Mouse (Mus musculus): ENCODE results near the gene Sbno1. TPM values are rescaled to one million over a fixed set of nuclear protein-coding genes. Genes with fewer than 3 reads are reported as not detected.

Gene Sbno1
- polyA plus RNA-seq, 1 experiment from 2014 or later: 88.6 TPM

GRCm38 (mm10) chr5:124432398-124433012 is 6.7 kb upstream of the Sbno1 start:
- Histone ChIP-seq H3K9me3 (ENCODE audit: low read depth, low read length) (no peaks in the 10 kb centered on the region), H3K9ac (no peak overlapping the region), H3K36me3 (ENCODE audit: insufficient read depth) (no peaks in the 10 kb centered on the region), H3K4me3 (ENCODE audit: low read depth, low read length) (no peak overlapping the region), H3K4me1 (ENCODE audit: insufficient read depth) (no peaks in the 10 kb centered on the region), H3K4me2 (no peak overlapping the region), H3K27me3 (ENCODE audit: insufficient read depth, low read length) (no peaks in the 10 kb centered on the region), H3K27ac (ENCODE audit: low read depth) (no peak overlapping the region)
- DNase-seq (peak; percentile 84), ATAC-seq (ENCODE audit: insufficient read depth) (peak; percentile 79)
- TF ChIP-seq CTCF (IDR thresholded peaks at IDR 0.05; ENCODE audit: low read depth): peak; percentile 87

GRCm38 (mm10) chr5:124426475-124427071 is 772 bp upstream of the Sbno1 start:
- no peaks in the 10 kb centered on the region for H3K9me3 ChIP-seq (ENCODE audit: low read depth, low read length)
- ATAC-seq (ENCODE audit: insufficient read depth) (no peak), DNase-seq (no peak)
- H3K27ac ChIP-seq (ENCODE audit: low read depth): peak overlapping the region; percentile 84; the same call in 1 of the 2 replicates
- peak overlapping the region; percentile 99 for H3K4me3 ChIP-seq (ENCODE audit: low read depth, low read length)
- TF ChIP-seq CTCF (IDR thresholded peaks at IDR 0.05; ENCODE audit: low read depth): no peak
- H3K9ac ChIP-seq: peak overlapping the region; percentile 87; the same call in 1 of the 2 replicates
- 81% methylated on average over 10 of the region's 10 CpGs for WGBS
- H3K4me2 ChIP-seq: peak overlapping the region; percentile 58
- H3K4me1 ChIP-seq (ENCODE audit: insufficient read depth): no peaks in the 10 kb centered on the region
- H3K27me3 ChIP-seq (ENCODE audit: insufficient read depth, low read length): no peaks in the 10 kb centered on the region
- H3K36me3 ChIP-seq (ENCODE audit: insufficient read depth): peaks cover 6% of the 10 kb centered on the region; the same call in 1 of the 2 replicates

GRCm38 (mm10) chr5:124424723-124425411 is 934 bp downstream of the Sbno1 start:
- H3K9me3 ChIP-seq (ENCODE audit: low read depth, low read length): no peaks in the 10 kb centered on the region
- TF ChIP-seq CTCF (IDR thresholded peaks at IDR 0.05; ENCODE audit: low read depth): no peak
- H3K27ac ChIP-seq (ENCODE audit: low read depth): peak overlapping the region; percentile 78
- under 1% methylated on average over 62 of the region's 63 CpGs for WGBS
- no peaks in the 10 kb centered on the region for H3K27me3 ChIP-seq (ENCODE audit: insufficient read depth, low read length)
- no peak for DNase-seq
- peak overlapping the region; percentile 87 for H3K9ac ChIP-seq
- H3K4me1 ChIP-seq (ENCODE audit: insufficient read depth): no peaks in the 10 kb centered on the region
- peak overlapping the region; percentile 90 for H3K4me2 ChIP-seq
- H3K36me3 ChIP-seq (ENCODE audit: insufficient read depth): peaks cover 6% of the 10 kb centered on the region; the same call in 1 of the 2 replicates
- peak; percentile 78 for ATAC-seq (ENCODE audit: insufficient read depth)
- H3K4me3 ChIP-seq (ENCODE audit: low read depth, low read length): peak overlapping the region; percentile 99

- H3K4me2 ChIP-seq: peak overlapping the region; percentile 90
- peaks cover 6% of the 10 kb centered on the region; the same call in 1 of the 2 replicates for H3K36me3 ChIP-seq (ENCODE audit: insufficient read depth)
- 2% methylated on average over 14 of the region's 14 CpGs for WGBS
- 0 out of 2 replicates have a peak overlapping the region, but pooled peaks have one; percentile 78 for H3K27ac ChIP-seq (ENCODE audit: low read depth)
- TF ChIP-seq CTCF (IDR thresholded peaks at IDR 0.05; ENCODE audit: low read depth): no peak
- H3K4me1 ChIP-seq (ENCODE audit: insufficient read depth): no peaks in the 10 kb centered on the region
- peak overlapping the region; percentile 87 for H3K9ac ChIP-seq
- no peaks in the 10 kb centered on the region for H3K27me3 ChIP-seq (ENCODE audit: insufficient read depth, low read length)
- H3K9me3 ChIP-seq (ENCODE audit: low read depth, low read length): no peaks in the 10 kb centered on the region
- ATAC-seq (ENCODE audit: insufficient read depth): 0 out of 2 replicates have a peak, but pooled peaks have one; percentile 1
- peak; percentile 48 for DNase-seq
- H3K4me3 ChIP-seq (ENCODE audit: low read depth, low read length): peak overlapping the region; percentile 99
Observed at GRCm38 (mm10) chr5:124424200-124424722, 1.5 kb downstream of the Sbno1 start.

GRCm38 (mm10) chr5:124421786-124422185 is 4.0 kb downstream of the Sbno1 start:
- no peak for TF ChIP-seq CTCF (IDR thresholded peaks at IDR 0.05; ENCODE audit: low read depth)

GRCm38 (mm10) chr5:124418903-124419302 is 6.9 kb downstream of the Sbno1 start:
- no peak for TF ChIP-seq CTCF (IDR thresholded peaks at IDR 0.05; ENCODE audit: low read depth)
- WGBS: 93% methylated on average over 2 of the region's 2 CpGs
- DNase-seq: no peak

More at GRCm38 (mm10) chr5:124421786-124422185, 4.0 kb downstream of the Sbno1 start:
- H3K4me1 ChIP-seq (ENCODE audit: insufficient read depth): no peaks in the 10 kb centered on the region
- no peak for ATAC-seq (ENCODE audit: insufficient read depth)
- no peaks in the 10 kb centered on the region for H3K9me3 ChIP-seq (ENCODE audit: low read depth, low read length)
- H3K36me3 ChIP-seq (ENCODE audit: insufficient read depth): peaks cover 6% of the 10 kb centered on the region; the same call in 1 of the 2 replicates
- no peak overlapping the region for H3K9ac ChIP-seq
- H3K4me2 ChIP-seq: no peak overlapping the region
- WGBS: 87% methylated on average over 2 of the region's 2 CpGs
- no peaks in the 10 kb centered on the region for H3K27me3 ChIP-seq (ENCODE audit: insufficient read depth, low read length)
- H3K27ac ChIP-seq (ENCODE audit: low read depth): no peak overlapping the region
- no peak for DNase-seq
- no peak overlapping the region for H3K4me3 ChIP-seq (ENCODE audit: low read depth, low read length)

GRCm38 (mm10) chr5:124412163-124412562 is 13.6 kb downstream of the Sbno1 start:
- Histone ChIP-seq H3K4me2 (no peak overlapping the region), H3K4me3 (ENCODE audit: low read depth, low read length) (no peak overlapping the region), H3K36me3 (ENCODE audit: insufficient read depth) (peaks cover 65% of the 10 kb centered on the region), H3K9me3 (ENCODE audit: low read depth, low read length) (no peaks in the 10 kb centered on the region), H3K27ac (ENCODE audit: low read depth) (no peak overlapping the region), H3K4me1 (ENCODE audit: insufficient read depth) (no peaks in the 10 kb centered on the region), H3K9ac (no peak overlapping the region), H3K27me3 (ENCODE audit: insufficient read depth, low read length) (no peaks in the 10 kb centered on the region)
- WGBS: 84% methylated on average over 5 of the region's 5 CpGs
- no peak for ATAC-seq (ENCODE audit: insufficient read depth)
- no peak for TF ChIP-seq CTCF (IDR thresholded peaks at IDR 0.05; ENCODE audit: low read depth)
- no peak for DNase-seq

More at GRCm38 (mm10) chr5:124418903-124419302, 6.9 kb downstream of the Sbno1 start:
- no peaks in the 10 kb centered on the region for H3K4me1 ChIP-seq (ENCODE audit: insufficient read depth)
- H3K9ac ChIP-seq: no peak overlapping the region
- H3K27ac ChIP-seq (ENCODE audit: low read depth): no peak overlapping the region
- H3K9me3 ChIP-seq (ENCODE audit: low read depth, low read length): no peaks in the 10 kb centered on the region
- peaks cover 13% of the 10 kb centered on the region for H3K36me3 ChIP-seq (ENCODE audit: insufficient read depth)
- no peak overlapping the region for H3K4me3 ChIP-seq (ENCODE audit: low read depth, low read length)
- H3K4me2 ChIP-seq: no peak overlapping the region
- H3K27me3 ChIP-seq (ENCODE audit: insufficient read depth, low read length): no peaks in the 10 kb centered on the region
- ATAC-seq (ENCODE audit: insufficient read depth): no peak

All from lung, embryonic 14.5 days (tissue).